Mouse (Mus musculus) stomach, postnatal 0 days (tissue): ENCODE results near the gene Otos. TPM values are rescaled to one million over a fixed set of nuclear protein-coding genes. Genes with fewer than 3 reads are reported as not detected.

ENCODE experiments used
- ATAC-seq: fragments of 200-750 bp; cut with Nextera tagmentation; 2 replicates; pipeline ENCODE4 v1.8.0; 2017; ENCODE audit not compliant: low FRiP score, low TSS enrichment
- DNase-seq: peaks from one replicate; pipeline ENCODE4 v3.0.0-alpha.2; 2016; ENCODE audit warnings: low spot score
- H3K27ac ChIP-seq: fragments of 300-500 bp; sonication (generic); replicated peaks from 2 replicates; pipeline ENCODE4 v1.5.1; 2014; ENCODE audit warnings: mild to moderate bottlenecking, control low read depth
- H3K27me3 ChIP-seq: fragments of 300-500 bp; sonication (generic); 2 replicates; pipeline ENCODE4 v1.6.1; 2014; ENCODE audit warnings: low read length; ENCODE audit not compliant: control insufficient read depth, insufficient read depth
- H3K36me3 ChIP-seq: fragments of 300-500 bp; sonication (generic); 2 replicates; pipeline ENCODE4 v1.6.1; 2014; ENCODE audit warnings: low read length, mixed read lengths; ENCODE audit not compliant: control insufficient read depth, insufficient read depth
- H3K4me1 ChIP-seq: fragments of 300-500 bp; sonication (generic); replicated peaks from 2 replicates; pipeline ENCODE4 v1.6.1; 2014; ENCODE audit warnings: antibody characterized with exemption; ENCODE audit not compliant: control insufficient read depth, insufficient read depth
- H3K4me2 ChIP-seq: fragments of 300-500 bp; sonication (generic); replicated peaks from 2 replicates; pipeline ENCODE4 v1.6.1; 2014; ENCODE audit warnings: low read depth, mild to moderate bottlenecking, control low read depth, moderate library complexity
- H3K4me3 ChIP-seq: fragments of 300-500 bp; sonication (generic); 2 replicates; pipeline ENCODE4 v1.5.1; 2014; ENCODE audit warnings: low read depth, low read length, control low read depth
- H3K9ac ChIP-seq: fragments of 300-500 bp; sonication (generic); 2 replicates; pipeline ENCODE4 v1.6.1; 2014; ENCODE audit warnings: mild to moderate bottlenecking, low read length, control low read depth, mixed read lengths
- H3K9me3 ChIP-seq: fragments of 300-500 bp; sonication (generic); 2 replicates; pipeline ENCODE4 v1.6.1; 2016; ENCODE audit warnings: low read length; ENCODE audit not compliant: control insufficient read depth
- CTCF ChIP-seq: IDR thresholded peaks from 2 replicates; pipeline ENCODE4 v1.5.1; 2016; ENCODE audit warnings: antibody characterized with exemption, low read depth, mild to moderate bottlenecking, moderate library complexity
- EP300 ChIP-seq: optimal IDR thresholded peaks from 2 replicates; pipeline ENCODE3; 2016; ENCODE audit warnings: antibody characterized with exemption
- WGBS: fragments of 180-500 bp; shearing (Covaris S2); extraction: QIAGEN DNeasy Blood & Tissue Kit; methylation state at CpG from one replicate; pipeline ENCODE4 v1.1.7; 2014; 5-methylcytosine and 5-hydroxymethylcytosine counted together
- polyA plus RNA-seq: library from polyadenylated mRNA; unstranded; fragments of >200 nt; fragmentation: Nextera tagmentation; extraction: Ambion mirVana; gene quantifications from 2 replicates; pipeline ENCODE4 v1.2.1, GENCODE M21; 2015

Otos gene
- 0.16 and 0.18 TPM in 2 replicates for polyA plus RNA-seq

- 22% methylated on average over 8 of the region's 8 CpGs for WGBS
- TF ChIP-seq CTCF (peak; percentile 88), EP300 (no peak)
- H3K36me3 ChIP-seq = no peaks in the 10 kb centered on the region
- ATAC-seq (peak; percentile 85), DNase-seq (peak; percentile 78)
- no peaks in the 10 kb centered on the region for H3K9me3 ChIP-seq
- H3K4me2 ChIP-seq = no peak within 1 kb of the TSS
- H3K27ac ChIP-seq = no peak within 1 kb of the TSS
- no peaks in the 10 kb centered on the region for H3K4me1 ChIP-seq
- H3K4me3 ChIP-seq = no peak within 1 kb of the TSS
- no peak within 1 kb of the TSS for H3K9ac ChIP-seq
- no peaks in the 10 kb centered on the region for H3K27me3 ChIP-seq
Measured at GRCm38 (mm10) chr1:92648673-92649072, at the start of gene Otos. Otos (minus strand) TSS chr1:92648841.

- DNase-seq = peak; percentile 81
- H3K9ac ChIP-seq = no peak overlapping the region
- no peak overlapping the region for H3K4me3 ChIP-seq
- peaks cover 6% of the 10 kb centered on the region for H3K4me1 ChIP-seq
- WGBS = 33% methylated on average over 4 of the region's 4 CpGs
- no peaks in the 10 kb centered on the region for H3K27me3 ChIP-seq
- no peak overlapping the region for H3K4me2 ChIP-seq
- H3K9me3 ChIP-seq = no peaks in the 10 kb centered on the region
- H3K36me3 ChIP-seq = no peaks in the 10 kb centered on the region
- peak; percentile 91 for TF ChIP-seq CTCF
- no peak for TF ChIP-seq EP300
- ATAC-seq = peak; percentile 65
- H3K27ac ChIP-seq = no peak overlapping the region
Measured at GRCm38 (mm10) chr1:92696848-92697247, 48.2 kb upstream of the Otos start.

GRCm38 (mm10) chr1:92695751-92696150, 47.1 kb upstream of the Otos start:
- H3K4me2 ChIP-seq = no peak overlapping the region
- TF ChIP-seq EP300 (no peak), CTCF (no peak)
- no peak for DNase-seq

GRCm38 (mm10) chr1:92691166-92691844, 42.7 kb upstream of the Otos start:
- no peak overlapping the region for H3K27ac ChIP-seq
- H3K4me1 ChIP-seq = no peaks in the 10 kb centered on the region
- TF ChIP-seq EP300 (no peak), CTCF (no peak)
- ATAC-seq = no peak
- 81% methylated on average over 3 of the region's 3 CpGs for WGBS
- H3K27me3 ChIP-seq = no peaks in the 10 kb centered on the region
- no peak for DNase-seq
- H3K4me3 ChIP-seq = no peak overlapping the region
- no peak overlapping the region for H3K9ac ChIP-seq
- no peaks in the 10 kb centered on the region for H3K9me3 ChIP-seq
- no peak overlapping the region for H3K4me2 ChIP-seq
- H3K36me3 ChIP-seq = no peaks in the 10 kb centered on the region

More at GRCm38 (mm10) chr1:92695751-92696150, 47.1 kb upstream of the Otos start:
- no peaks in the 10 kb centered on the region for H3K27me3 ChIP-seq
- no peaks in the 10 kb centered on the region for H3K36me3 ChIP-seq
- H3K4me3 ChIP-seq = no peak overlapping the region
- H3K9me3 ChIP-seq = no peaks in the 10 kb centered on the region
- H3K9ac ChIP-seq = no peak overlapping the region
- no peak for ATAC-seq
- WGBS = 82% methylated on average over 5 of the region's 5 CpGs
- H3K4me1 ChIP-seq = peaks cover 6% of the 10 kb centered on the region
- no peak overlapping the region for H3K27ac ChIP-seq

- H3K9me3 ChIP-seq = no peaks in the 10 kb centered on the region
- TF ChIP-seq EP300 = no peak
- no peak for TF ChIP-seq CTCF
- H3K4me1 ChIP-seq = no peaks in the 10 kb centered on the region
- WGBS = 20% methylated on average over 8 of the region's 8 CpGs
- ATAC-seq (no peak), DNase-seq (no peak)
- H3K27ac ChIP-seq = no peak overlapping the region
- H3K4me3 ChIP-seq = no peak overlapping the region
- H3K27me3 ChIP-seq = no peaks in the 10 kb centered on the region
- H3K9ac ChIP-seq = no peak overlapping the region
- no peaks in the 10 kb centered on the region for H3K36me3 ChIP-seq
- no peak overlapping the region for H3K4me2 ChIP-seq
Measured at GRCm38 (mm10) chr1:92686994-92687393, 38.4 kb upstream of the Otos start.

- H3K9me3 ChIP-seq = no peaks in the 10 kb centered on the region
- DNase-seq = no peak
- no peak overlapping the region for H3K27ac ChIP-seq
- H3K4me1 ChIP-seq = no peaks in the 10 kb centered on the region
- no peak overlapping the region for H3K9ac ChIP-seq
- H3K27me3 ChIP-seq = no peaks in the 10 kb centered on the region
- H3K4me3 ChIP-seq = no peak overlapping the region
- WGBS = 71% methylated on average over 8 of the region's 8 CpGs
- no peak for ATAC-seq
- no peaks in the 10 kb centered on the region for H3K36me3 ChIP-seq
- TF ChIP-seq EP300 (no peak), CTCF (no peak)
- no peak overlapping the region for H3K4me2 ChIP-seq
Measured at GRCm38 (mm10) chr1:92683151-92683550, 34.5 kb upstream of the Otos start.
